Mouse (Mus musculus): Measurements from ENCODE around the gene Pcsk2. TPM values are rescaled to one million over a fixed set of nuclear protein-coding genes. Genes with fewer than 3 reads are reported as not detected.

Pcsk2 gene
- polyA plus RNA-seq, 1 experiment, result 0.08 TPM

GRCm38 (mm10) chr2:143853447-143853846 is 307.5 kb downstream of the Pcsk2 start:
- 84% methylated on average over 4 of the region's 4 CpGs for whole genome bisulfite sequencing
- Histone ChIP-seq H3K4me3 (ENCODE audit: control insufficient read depth, insufficient read depth, low read length) (no peak overlapping the region), H3K4me1 (replicated peaks; ENCODE audit: control insufficient read depth, insufficient read depth, low read length) (no peaks in the 10 kb centered on the region), H3K27ac (ENCODE audit: control insufficient read depth, insufficient read depth, low read length) (no peak overlapping the region), H3K36me3 (ENCODE audit: control insufficient read depth, insufficient read depth, low read length) (no peaks in the 10 kb centered on the region), H3K27me3 (ENCODE audit: control insufficient read depth, insufficient read depth, low read length) (no peaks in the 10 kb centered on the region)
- no peak for TF ChIP-seq POLR2A (IDR thresholded peaks at IDR 0.05; ENCODE audit: control insufficient read depth, extremely low read depth, insufficient read depth, low read length, poor library complexity)
- no peak for TF ChIP-seq CTCF (IDR thresholded peaks at IDR 0.05; ENCODE audit: borderline replicate concordance, control insufficient read depth, extremely low read depth, insufficient read depth, low read length, poor library complexity)
- no peak for DNase-seq

DNA sequence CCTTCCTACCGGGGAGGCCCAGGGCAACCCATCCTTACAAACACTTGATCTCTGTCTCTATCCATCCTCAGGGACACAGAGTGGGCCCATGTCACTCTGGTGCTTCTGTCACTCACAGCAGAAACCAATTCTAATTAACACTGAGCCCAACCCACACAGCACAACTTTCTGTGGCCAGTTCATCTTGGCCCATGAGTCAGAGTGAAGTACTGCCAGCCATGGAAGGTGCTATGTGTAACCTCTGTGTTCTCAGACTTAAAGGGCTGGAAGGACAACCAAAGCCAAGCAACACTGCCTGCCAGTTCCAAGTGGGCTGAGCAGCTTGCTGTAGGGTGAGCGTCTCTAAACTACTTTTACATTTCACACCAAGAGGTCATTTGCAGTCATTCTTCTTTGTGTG is 313.2 kb downstream of the Pcsk2 start:
- no peak for DNase-seq
- TF ChIP-seq CTCF (IDR thresholded peaks at IDR 0.05; ENCODE audit: borderline replicate concordance, control insufficient read depth, extremely low read depth, insufficient read depth, low read length, poor library complexity), result no peak
- no peak overlapping the region for H3K27ac ChIP-seq (ENCODE audit: control insufficient read depth, insufficient read depth, low read length)
- no peaks in the 10 kb centered on the region for H3K36me3 ChIP-seq (ENCODE audit: control insufficient read depth, insufficient read depth, low read length)
- 94% methylated on average over 2 of the region's 2 CpGs for WGBS
- H3K4me1 ChIP-seq (replicated peaks; ENCODE audit: control insufficient read depth, insufficient read depth, low read length), result no peaks in the 10 kb centered on the region
- no peak overlapping the region for H3K4me3 ChIP-seq (ENCODE audit: control insufficient read depth, insufficient read depth, low read length)
- H3K27me3 ChIP-seq (ENCODE audit: control insufficient read depth, insufficient read depth, low read length), result no peaks in the 10 kb centered on the region; the same call in 1 of the 2 replicates

DNA sequence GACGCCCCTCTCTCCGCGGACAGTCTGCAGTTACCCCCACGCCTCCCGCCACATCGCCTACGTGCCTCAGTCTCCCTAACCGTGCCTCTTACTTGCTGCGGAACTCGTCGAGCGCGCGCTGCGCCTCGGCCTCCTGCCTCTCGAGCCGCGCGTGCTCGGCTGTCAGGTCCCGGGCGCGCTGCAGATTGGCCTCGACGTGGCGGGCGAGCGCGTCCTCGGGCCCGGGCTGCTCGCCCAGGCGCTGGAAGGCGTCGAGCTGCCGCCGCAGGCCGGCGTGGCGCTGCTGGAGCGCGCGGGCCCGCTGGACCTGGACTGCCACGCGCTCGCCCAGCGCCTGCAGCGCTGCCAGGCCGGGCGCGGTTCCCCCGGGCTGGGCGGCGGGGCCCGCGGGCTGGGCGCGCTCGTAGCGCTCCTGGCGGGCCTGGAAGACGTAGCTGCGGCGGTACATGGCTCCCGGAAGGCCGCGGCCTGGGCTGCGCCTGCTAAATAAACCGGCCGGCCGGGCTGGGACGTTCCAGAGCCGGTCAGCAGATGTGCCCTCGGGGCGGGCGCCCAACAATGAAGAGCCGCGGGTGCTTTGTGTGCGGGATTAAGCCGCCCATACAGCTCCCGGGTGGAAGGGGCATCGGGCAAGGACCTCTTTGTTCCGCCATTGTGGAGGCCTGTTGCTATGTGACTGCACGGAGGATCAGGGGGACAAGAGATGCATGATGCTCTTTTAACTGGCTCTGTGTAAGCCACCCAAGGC is 316.7 kb downstream of the Pcsk2 start, which contains the start of gene Bfsp1:
Gene Bfsp1, minus strand, starts transcription at position 690 of the 748 bp plus-strand sequence.
- Histone ChIP-seq H3K27me3 (ENCODE audit: control insufficient read depth, insufficient read depth, low read length) (no peaks in the 10 kb centered on the region; the same call in 1 of the 2 replicates), H3K36me3 (ENCODE audit: control insufficient read depth, insufficient read depth, low read length) (no peaks in the 10 kb centered on the region), H3K4me3 (ENCODE audit: control insufficient read depth, insufficient read depth, low read length) (no peak within 1 kb of the TSS), H3K4me1 (replicated peaks; ENCODE audit: control insufficient read depth, insufficient read depth, low read length) (no peaks in the 10 kb centered on the region), H3K27ac (ENCODE audit: control insufficient read depth, insufficient read depth, low read length) (no peak within 1 kb of the TSS)
- no peak for DNase-seq
- no peak for TF ChIP-seq CTCF (IDR thresholded peaks at IDR 0.05; ENCODE audit: borderline replicate concordance, control insufficient read depth, extremely low read depth, insufficient read depth, low read length, poor library complexity)
- TF ChIP-seq POLR2A (IDR thresholded peaks at IDR 0.05; ENCODE audit: control insufficient read depth, extremely low read depth, insufficient read depth, low read length, poor library complexity), result no peak
- 15% methylated on average over 86 of the region's 86 CpGs for WGBS

- TF ChIP-seq POLR2A (IDR thresholded peaks at IDR 0.05; ENCODE audit: control insufficient read depth, extremely low read depth, insufficient read depth, low read length, poor library complexity) (no peak), CTCF (IDR thresholded peaks at IDR 0.05; ENCODE audit: borderline replicate concordance, control insufficient read depth, extremely low read depth, insufficient read depth, low read length, poor library complexity) (no peak)
- no peaks in the 10 kb centered on the region; the same call in 1 of the 2 replicates for H3K27me3 ChIP-seq (ENCODE audit: control insufficient read depth, insufficient read depth, low read length)
- no peaks in the 10 kb centered on the region for H3K36me3 ChIP-seq (ENCODE audit: control insufficient read depth, insufficient read depth, low read length)
- no peak for DNase-seq
- no peak overlapping the region for H3K4me3 ChIP-seq (ENCODE audit: control insufficient read depth, insufficient read depth, low read length)
- no peaks in the 10 kb centered on the region for H3K4me1 ChIP-seq (replicated peaks; ENCODE audit: control insufficient read depth, insufficient read depth, low read length)
- no peak overlapping the region for H3K27ac ChIP-seq (ENCODE audit: control insufficient read depth, insufficient read depth, low read length)
- 76% methylated on average over 8 of the region's 8 CpGs for WGBS
Measured at GRCm38 (mm10) chr2:143864600-143864999, 318.6 kb downstream of the Pcsk2 start.
